Mouse (Mus musculus) heart, postnatal 0 days (tissue): ENCODE results near the gene Ndufv2.

ENCODE experiments used
- CTCF ChIP-seq: IDR thresholded peaks from 2 replicates; pipeline ENCODE4 v1.5.1; 2016; ENCODE audit warnings: antibody characterized with exemption, control low read depth, low read depth
- EP300 ChIP-seq: IDR thresholded peaks from 2 replicates; pipeline ENCODE4 v1.6.1; 2016; ENCODE audit warnings: antibody characterized with exemption, low read depth

GRCm38 (mm10) chr17:66123066-66123815 is 21.9 kb upstream of the Ndufv2 start, which contains the start of gene Ddx11:
- TF ChIP-seq CTCF (no peak; the same call in 1 of the 2 replicates), EP300 (0 out of 2 replicates have a peak, but pooled peaks have one; percentile 14)
